Mouse (Mus musculus) embryonic fibroblast, embryonic 13.5 days (primary cell): ENCODE data around the gene Lmod3.

Experiments used
- CTCF ChIP-seq: IDR thresholded peaks from 2 replicates; pipeline ENCODE4 v1.5.1; 2011; ENCODE audit warnings: mild to moderate bottlenecking, control low read depth, low read length, moderate library complexity, borderline replicate concordance; ENCODE audit not compliant: insufficient read depth
- POLR2A ChIP-seq: IDR thresholded peaks from 2 replicates; pipeline ENCODE4 v1.6.1; 2011; ENCODE audit warnings: low read depth, mild to moderate bottlenecking, control low read depth, low read length, moderate library complexity

- no peak for TF ChIP-seq CTCF
- TF ChIP-seq POLR2A: no peak
Observed at GRCm38 (mm10) chr6:97265240-97265639, 12.7 kb upstream of the Lmod3 start.
